Comparison of ENCODE assay signal across 11 mouse cellular contexts in the genomic region with DNA sequence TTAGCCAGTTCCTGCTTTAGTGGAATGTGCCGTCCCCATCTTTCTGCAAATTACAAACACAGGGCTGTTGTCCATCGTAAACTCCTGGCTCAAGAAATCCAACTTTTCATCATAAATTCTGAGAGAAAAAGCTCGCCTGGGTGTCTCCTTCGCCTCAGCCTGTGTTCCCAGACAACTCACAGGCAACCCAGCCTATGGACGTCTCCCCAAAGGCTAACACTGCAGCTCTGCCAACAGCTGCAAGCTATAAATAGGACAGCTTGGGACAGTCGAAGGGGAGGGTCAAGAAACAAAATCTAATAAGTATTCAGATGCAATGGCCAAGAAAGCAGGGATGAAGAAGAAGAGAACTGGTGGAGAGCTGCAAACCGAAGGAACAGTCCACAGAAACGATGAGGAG. TPM values are rescaled to one million over a fixed set of nuclear protein-coding genes. Genes with fewer than 3 reads are reported as not detected.
DNase-seq lines count a peak whose midpoint lies in the region; ATAC-seq and TF ChIP-seq lines count a peak whose summit lies in the region.
"Had no signal": no experiment of that assay in that cellular context is flagged by ENCODE, and none has a peak within 500 bp of the region (broad histone marks: within the 10 kb centered on the region; RNA-seq: fewer than 3 reads in every experiment).

No protein-coding gene starts in this region.

- no peak for TF ChIP-seq CTCF in left cerebral cortex, adult 2 months (IDR thresholded peaks at IDR 0.05)
- TF ChIP-seq CTCF in gastrocnemius, adult 2 months (IDR thresholded peaks at IDR 0.05): no peak

- peaks cover 34% of the 10 kb centered on the region for H3K4me1 ChIP-seq in heart, embryonic 16.5 days (ENCODE audit: control insufficient read depth, insufficient read depth, low read length)

- no peaks in the 10 kb centered on the region; the same call in 1 of the 2 replicates for H3K9me3 ChIP-seq in heart, embryonic 16.5 days (replicated peaks; ENCODE audit: control insufficient read depth, low read length)

- no peaks in the 10 kb centered on the region for H3K36me3 ChIP-seq in heart, embryonic 16.5 days (ENCODE audit: control insufficient read depth, insufficient read depth)
- H3K36me3 ChIP-seq in myocyte (ENCODE audit: control insufficient read depth, insufficient read depth): no peaks in the 10 kb centered on the region
- H3K36me3 ChIP-seq: G1E; midbrain, embryonic 12.5 days had no signal

- no peak overlapping the region for H3K9ac ChIP-seq in heart, embryonic 16.5 days (ENCODE audit: low read length)
- H3K9ac ChIP-seq: midbrain, embryonic 12.5 days had no signal

- H3K27me3 ChIP-seq in heart, embryonic 16.5 days (ENCODE audit: control insufficient read depth, insufficient read depth, low read length): no peaks in the 10 kb centered on the region
- no peaks in the 10 kb centered on the region for H3K27me3 ChIP-seq in myocyte (ENCODE audit: control insufficient read depth, insufficient read depth, insufficient read length)
- H3K27me3 ChIP-seq: midbrain, embryonic 12.5 days had no signal

- no peaks in the 10 kb centered on the region for H3K79me2 ChIP-seq in myocyte (ENCODE audit: control insufficient read depth, insufficient read depth)

- H3K4me2 ChIP-seq in heart, embryonic 16.5 days (ENCODE audit: low read depth, low read length): no peak overlapping the region
- peak overlapping the region; percentile 56 for H3K4me2 ChIP-seq in myocyte (ENCODE audit: low read depth)
- H3K4me2 ChIP-seq: midbrain, embryonic 12.5 days had no signal

- no peak for DNase-seq in left cerebral cortex, adult 2 months (ENCODE audit: extremely low spot score in 1 of 2, low spot score in 2 of 2)
- DNase-seq in left cerebral cortex, adult 8-10 months (ENCODE audit: low spot score in 2 of 2): no peak
- DNase-seq in gastrocnemius, adult 2 months: peak; percentile 86
- no peak for DNase-seq in thymus, postnatal 36 days
- no peak for DNase-seq in layer of hippocampus, adult 11-12 months (ENCODE audit: low spot score)
- DNase-seq: cerebellum, adult 18-20 months had no signal

- intact Hi-C loops in left cerebral cortex, adult 2 months (cut with DNase I): loop anchor here (2.0 to 5.0 kb wide), 3 partner anchors 46 to 734 kb away; no protein-coding TSS in a partner anchor
- intact Hi-C loops in gastrocnemius, adult 2 months (cut with DNase I): loop anchor here (2.0 kb wide), 1 partner anchor 44 kb away; no protein-coding TSS in a partner anchor

- TF ChIP-seq POLR2A in myocyte (IDR thresholded peaks at IDR 0.05; ENCODE audit: insufficient read length, low read depth): no peak

- peak; percentile 63 for ATAC-seq in heart, embryonic 16.5 days (replicated peaks; ENCODE audit: extremely low read depth, insufficient read depth, low FRiP score)

- WGBS in heart, embryonic 16.5 days: 46% methylated on average over 8 of the region's 8 CpGs

- H3K27ac ChIP-seq in left cerebral cortex, adult 2 months: peak overlapping the region; percentile 4; the same call in 1 of the 2 replicates
- peak overlapping the region; percentile 92 for H3K27ac ChIP-seq in gastrocnemius, adult 2 months
- H3K27ac ChIP-seq in heart, embryonic 16.5 days (ENCODE audit: low read length): peak overlapping the region; percentile 40; the same call in 1 of the 2 replicates
- H3K27ac ChIP-seq: midbrain, embryonic 12.5 days had no signal

- H3ac ChIP-seq in myocyte (ENCODE audit: control insufficient read depth, insufficient read length): no peak overlapping the region

- H3K4me3 ChIP-seq in left cerebral cortex, adult 2 months: no peak overlapping the region
- H3K4me3 ChIP-seq in gastrocnemius, adult 2 months: peak overlapping the region; percentile 42
- H3K4me3 ChIP-seq in heart, embryonic 16.5 days (ENCODE audit: low read length): no peak overlapping the region
- no peak overlapping the region for H3K4me3 ChIP-seq in myocyte
- H3K4me3 ChIP-seq: midbrain, embryonic 12.5 days had no signal

TF ChIP-seq in myocyte, 11 proteins besides CTCF, POLR2A, EP300 and RAD21:
- TF ChIP-seq REST (IDR thresholded peaks at IDR 0.05; ENCODE audit: insufficient read depth, insufficient read length) (no peak), MYOG (IDR thresholded peaks at IDR 0.05; ENCODE audit: control insufficient read depth in 1 of 3, insufficient read depth in 1 of 3, insufficient read length in 2 of 3, low read depth in 2 of 3) (peak; percentile 60 to 90 (median 90)), MYOD1 (IDR thresholded peaks at IDR 0.05; ENCODE audit: control insufficient read depth in 1 of 3, insufficient read length in 2 of 3, low read depth in 2 of 3) (peak; percentile 68 to 89 (median 85)), TCF12 (IDR thresholded peaks at IDR 0.05; ENCODE audit: insufficient read depth, poor library complexity, severe bottlenecking) (peak; percentile 70)

RNA-seq across cellular contexts. Expression of a gene that starts 48.1 kb away (rescaled TPM):
- 10 to 100 TPM; 52.3 to 54.6 TPM for total RNA-seq in left cerebral cortex, adult 2 months (2021)
- total RNA-seq in left cerebral cortex, adult 8-10 months (2022): 10 to 100 TPM; 63.8 to 70.3 (median 64.4) TPM
- 10 to 100 TPM; 46.1 to 52.4 TPM for total RNA-seq in gastrocnemius, adult 2 months (2021)
- polyA plus RNA-seq in heart, embryonic 16.5 days (2015; fragmentation: Nextera tagmentation; extraction: Ambion mirVana): 3.6 and 4.4 TPM in 2 replicates
- 34.0 TPM for polyA plus RNA-seq in myocyte (2012; fragmentation: generic; extraction: Trizol)
- total RNA-seq: hematopoietic stem cell, adult 5-6 weeks had no signal
- polyA plus RNA-seq: G1E had no signal

Comparison
In these comparisons a context has a peak if more than half of its experiments do, and no peak if none do; other contexts are left out.
1. H3K27ac ChIP-seq: peak in every context shown above with its lines; median percentile 92 in gastrocnemius, adult 2 months; 40 in heart, embryonic 16.5 days; 4 in left cerebral cortex, adult 2 months.